Mouse (Mus musculus): ENCODE measurements around the gene Tmem169. TPM values are rescaled to one million over a fixed set of nuclear protein-coding genes. Genes with fewer than 3 reads are reported as not detected.
A peak's percentile ranks its signal among the peaks of the same experiment; 100 is the strongest.

Tmem169 gene
- polyA plus RNA-seq, 1 experiment from 2014 or later: 0.79 TPM

DNA sequence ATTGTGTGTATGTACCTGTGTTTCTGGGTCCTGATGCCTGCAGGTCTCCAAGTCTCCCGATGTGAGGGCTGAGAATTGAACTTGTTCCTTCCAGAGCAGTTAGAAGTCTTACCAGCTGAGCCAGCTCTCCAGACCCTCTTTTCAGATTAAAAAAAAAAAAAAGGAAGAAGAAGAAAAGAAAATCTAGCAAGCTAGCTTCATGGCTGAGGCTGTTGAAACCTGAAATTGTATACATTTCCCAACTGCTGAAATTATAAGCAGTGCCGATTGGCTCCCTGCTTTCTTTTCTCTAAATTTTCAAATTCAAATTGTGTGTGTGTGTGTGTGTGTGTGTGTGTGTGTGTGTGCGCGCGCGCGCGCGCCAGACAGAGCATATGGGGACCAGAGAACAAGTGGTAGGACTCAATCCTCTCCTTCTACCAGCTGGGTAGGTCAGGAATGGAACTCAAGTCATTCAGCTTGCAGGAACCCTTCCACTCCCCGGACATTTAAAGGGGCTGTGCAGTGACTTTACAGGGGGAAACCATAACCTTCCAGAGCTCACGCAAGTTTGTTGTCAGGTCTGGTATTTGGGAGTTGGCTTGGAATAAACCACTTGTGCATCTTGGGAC lies 30.2 kb upstream of the Tmem169 start:
- no peaks in the 10 kb centered on the region for H3K9me3 ChIP-seq (replicated peaks)
- no peak overlapping the region; the same call in 1 of the 2 replicates for H3K27ac ChIP-seq (replicated peaks)
- H3K4me1 ChIP-seq (replicated peaks): peaks cover 32% of the 10 kb centered on the region
- H3K4me3 ChIP-seq (replicated peaks): peak overlapping the region; percentile 43
- WGBS (ENCODE audit: insufficient replicate concordance): 40% methylated on average over 11 of the region's 11 CpGs
- no peaks in the 10 kb centered on the region for H3K27me3 ChIP-seq
- no peak for ATAC-seq (ENCODE audit: insufficient read depth)
- H3K9ac ChIP-seq: peak overlapping the region; percentile 54; the same call in 1 of the 2 replicates
- peak overlapping the region; percentile 68 for H3K4me2 ChIP-seq
- no peaks in the 10 kb centered on the region for H3K36me3 ChIP-seq (replicated peaks)

DNA sequence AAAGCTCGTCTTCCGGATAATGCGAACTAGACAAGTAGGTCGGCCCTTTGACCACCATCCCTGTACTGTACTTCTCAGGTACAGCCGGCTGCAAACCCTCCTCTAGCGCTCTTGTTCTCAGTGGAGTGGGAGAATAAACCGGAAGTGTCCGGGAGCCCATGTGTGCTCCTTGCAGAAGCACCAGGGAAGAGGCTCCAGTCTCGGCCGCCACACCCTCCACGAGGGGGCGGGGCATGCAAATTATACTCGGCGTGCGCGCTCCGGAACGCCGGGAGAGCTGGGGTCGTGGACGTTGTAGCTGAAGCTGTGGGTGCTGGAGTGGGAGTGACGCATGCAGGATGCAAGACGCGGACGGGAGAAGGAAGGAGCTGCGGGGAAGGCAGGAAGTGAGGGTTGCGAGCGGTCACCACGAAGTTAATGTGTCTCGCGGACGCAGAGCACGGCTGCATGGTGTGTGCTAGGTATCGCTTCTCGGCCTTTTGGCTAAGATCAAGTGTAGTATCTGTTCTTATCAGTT lies 29.6 kb upstream of the Tmem169 start:
- WGBS (ENCODE audit: insufficient replicate concordance): under 1% methylated on average over 35 of the region's 35 CpGs
- Histone ChIP-seq H3K4me3 (replicated peaks) (peak overlapping the region; percentile 43), H3K27me3 (no peaks in the 10 kb centered on the region), H3K9ac (peak overlapping the region; percentile 54), H3K4me1 (replicated peaks) (peaks cover 32% of the 10 kb centered on the region), H3K9me3 (replicated peaks) (no peaks in the 10 kb centered on the region), H3K27ac (replicated peaks) (peak overlapping the region; percentile 84), H3K4me2 (peak overlapping the region; percentile 68), H3K36me3 (replicated peaks) (no peaks in the 10 kb centered on the region)
- peak; percentile 68 for ATAC-seq (ENCODE audit: insufficient read depth)

DNA sequence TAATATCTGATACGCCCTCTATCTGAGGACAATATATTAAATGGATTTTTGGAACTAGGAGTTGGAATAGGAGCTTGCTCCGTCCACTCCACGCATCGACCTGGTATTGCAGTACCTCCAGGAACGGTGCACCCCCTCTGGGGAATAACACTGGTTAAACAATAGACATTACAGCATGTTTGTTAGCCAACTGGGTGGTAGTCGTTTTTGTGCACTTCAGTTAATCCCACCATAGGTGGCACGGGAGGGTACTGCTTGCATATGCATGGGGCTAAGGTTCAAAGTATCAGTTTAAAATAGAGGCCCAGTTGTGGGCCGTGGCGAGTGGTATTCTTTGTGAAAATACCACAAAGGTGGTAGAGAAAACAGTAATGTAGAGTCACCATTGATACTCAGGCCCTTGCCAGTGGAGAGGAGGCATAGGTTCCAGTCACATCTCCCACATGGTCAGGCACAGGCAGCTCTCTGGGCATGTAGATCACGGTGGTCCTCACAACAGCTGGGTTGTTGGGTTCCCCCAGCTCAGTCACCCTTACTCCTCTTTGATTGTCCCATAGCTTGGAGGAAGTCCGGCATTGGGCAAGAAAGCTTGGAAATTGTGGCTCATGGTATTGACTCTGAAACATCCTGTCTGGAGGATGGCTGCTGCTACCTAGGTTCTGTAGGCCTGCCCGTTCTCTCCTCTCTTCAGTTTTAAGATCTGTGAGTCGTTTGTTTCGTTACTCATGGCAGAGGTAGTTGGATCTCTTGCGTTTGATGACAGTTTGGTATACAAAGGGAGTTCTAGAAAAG lies 28.9 kb upstream of the Tmem169 start:
- WGBS (ENCODE audit: insufficient replicate concordance): 1% methylated on average over 15 of the region's 15 CpGs

DNA sequence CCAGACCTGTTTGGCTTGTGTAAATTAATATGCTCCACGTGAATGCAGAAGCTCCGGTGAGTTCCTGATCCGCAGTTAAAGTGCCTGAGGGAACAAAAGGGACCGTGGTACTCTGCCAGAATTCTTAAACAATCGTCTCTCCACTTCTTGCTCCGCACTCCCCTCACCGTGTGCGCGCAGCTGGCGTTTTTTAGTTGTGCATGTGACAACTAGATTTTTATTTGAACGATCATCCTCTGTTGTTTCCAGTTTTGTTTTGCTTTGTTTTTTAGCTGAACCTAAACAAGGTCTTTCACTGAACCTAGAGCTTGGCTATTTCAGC lies 28.4 kb upstream of the Tmem169 start:
- ATAC-seq (ENCODE audit: insufficient read depth): no peak
- peak overlapping the region; percentile 84 for H3K27ac ChIP-seq (replicated peaks)
- H3K9me3 ChIP-seq (replicated peaks): no peaks in the 10 kb centered on the region
- H3K4me3 ChIP-seq (replicated peaks): no peak overlapping the region
- WGBS (ENCODE audit: insufficient replicate concordance): 40% methylated on average over 11 of the region's 11 CpGs
- H3K4me2 ChIP-seq: peak overlapping the region; percentile 68
- peak overlapping the region; percentile 17; the same call in 1 of the 2 replicates for H3K9ac ChIP-seq
- peaks cover 32% of the 10 kb centered on the region for H3K4me1 ChIP-seq (replicated peaks)
- H3K27me3 ChIP-seq: no peaks in the 10 kb centered on the region
- 0 out of 2 replicates have a peak, but pooled peaks cover 3% of the 10 kb centered on the region for H3K36me3 ChIP-seq (replicated peaks)

More for the DNA sequence above, 28.9 kb upstream of the Tmem169 start:
- no peaks in the 10 kb centered on the region for H3K36me3 ChIP-seq (replicated peaks)
- peak; percentile 92 for ATAC-seq (ENCODE audit: insufficient read depth)
- no peaks in the 10 kb centered on the region for H3K9me3 ChIP-seq (replicated peaks)
- H3K4me2 ChIP-seq: peak overlapping the region; percentile 68
- H3K27me3 ChIP-seq: no peaks in the 10 kb centered on the region
- peak overlapping the region; percentile 43 for H3K4me3 ChIP-seq (replicated peaks)
- peak overlapping the region; percentile 54; the same call in 1 of the 2 replicates for H3K9ac ChIP-seq
- peak overlapping the region; percentile 84 for H3K27ac ChIP-seq (replicated peaks)
- H3K4me1 ChIP-seq (replicated peaks): peaks cover 32% of the 10 kb centered on the region

DNA sequence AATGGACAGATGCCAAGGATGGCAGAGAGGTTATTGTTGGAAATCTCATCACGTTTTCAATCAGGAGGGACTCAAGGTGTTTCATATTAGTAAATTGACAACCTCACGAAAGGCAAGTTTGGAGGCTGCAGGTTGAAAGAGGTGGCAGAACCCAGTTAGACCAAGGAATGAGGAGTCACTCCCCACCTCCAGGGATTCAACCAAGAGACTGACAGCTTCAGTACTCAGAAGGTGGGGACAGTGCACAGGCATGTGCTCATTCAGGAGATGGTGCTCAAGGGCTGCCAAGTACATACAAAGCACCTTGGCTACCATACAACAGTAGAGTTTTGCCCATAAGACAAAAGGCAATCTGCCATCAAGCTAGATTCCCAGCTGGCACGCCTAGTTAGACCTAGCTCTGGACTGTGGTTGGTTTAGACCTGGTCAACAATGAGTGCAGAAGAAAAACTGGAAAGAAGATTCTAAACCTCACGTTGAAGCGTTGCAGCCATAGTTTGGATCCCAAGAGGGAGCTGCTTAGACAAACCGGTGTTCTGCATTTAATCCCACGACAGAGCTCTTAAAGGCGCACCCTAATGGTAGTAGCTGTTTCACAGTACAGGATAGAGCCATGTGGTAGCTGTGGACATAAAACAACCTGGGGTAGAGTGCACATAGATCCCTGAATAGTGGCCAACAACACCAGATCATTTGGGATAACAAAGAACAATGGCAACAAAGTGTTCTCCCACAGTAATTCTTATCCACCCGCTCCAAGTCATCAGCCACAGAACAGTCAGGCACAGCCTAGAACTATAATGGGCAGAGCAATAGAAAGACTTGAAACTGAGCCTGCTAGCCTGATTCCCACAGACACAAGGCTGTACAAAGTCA lies 27.6 kb upstream of the Tmem169 start:
- Histone ChIP-seq H3K36me3 (replicated peaks) (0 out of 2 replicates have a peak, but pooled peaks cover 6% of the 10 kb centered on the region), H3K9me3 (replicated peaks) (no peaks in the 10 kb centered on the region), H3K4me1 (replicated peaks) (peaks cover 32% of the 10 kb centered on the region), H3K27ac (replicated peaks) (no peak overlapping the region), H3K27me3 (no peaks in the 10 kb centered on the region), H3K9ac (no peak overlapping the region), H3K4me3 (replicated peaks) (no peak overlapping the region), H3K4me2 (peak overlapping the region; percentile 68; the same call in 1 of the 2 replicates)
- 73% methylated on average over 9 of the region's 9 CpGs for WGBS (ENCODE audit: insufficient replicate concordance)
- ATAC-seq (ENCODE audit: insufficient read depth): no peak

DNA sequence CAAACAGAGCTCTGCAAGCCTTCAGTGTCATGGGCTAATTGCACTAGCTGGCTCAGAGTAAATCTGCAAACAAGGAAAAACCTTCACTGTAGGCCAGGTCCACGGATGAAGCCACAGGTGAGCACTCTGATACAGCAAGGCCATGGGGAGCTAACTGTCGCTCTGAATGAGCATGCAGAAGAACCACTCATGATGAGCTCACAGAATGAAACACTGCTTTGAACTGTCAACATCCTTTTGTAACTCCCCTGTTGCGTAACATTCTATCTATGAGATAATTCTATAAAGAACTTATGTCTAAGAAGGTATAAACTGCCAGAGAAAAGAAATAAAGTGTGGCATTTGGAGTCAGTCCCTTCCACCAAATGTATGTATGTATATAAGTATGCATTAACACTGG lies 21.1 kb upstream of the Tmem169 start:
- no peak overlapping the region for H3K4me2 ChIP-seq
- no peak; the same call in 1 of the 2 replicates for ATAC-seq (ENCODE audit: insufficient read depth)
- H3K9me3 ChIP-seq (replicated peaks): no peaks in the 10 kb centered on the region
- H3K4me1 ChIP-seq (replicated peaks): peaks cover 8% of the 10 kb centered on the region; the same call in 1 of the 2 replicates
- H3K36me3 ChIP-seq (replicated peaks): 0 out of 2 replicates have a peak, but pooled peaks cover 6% of the 10 kb centered on the region
- H3K9ac ChIP-seq: no peak overlapping the region
- no peaks in the 10 kb centered on the region for H3K27me3 ChIP-seq
- H3K27ac ChIP-seq (replicated peaks): no peak overlapping the region
- WGBS (ENCODE audit: insufficient replicate concordance): 74% methylated on average over 3 of the region's 3 CpGs
- no peak overlapping the region for H3K4me3 ChIP-seq (replicated peaks)

DNA sequence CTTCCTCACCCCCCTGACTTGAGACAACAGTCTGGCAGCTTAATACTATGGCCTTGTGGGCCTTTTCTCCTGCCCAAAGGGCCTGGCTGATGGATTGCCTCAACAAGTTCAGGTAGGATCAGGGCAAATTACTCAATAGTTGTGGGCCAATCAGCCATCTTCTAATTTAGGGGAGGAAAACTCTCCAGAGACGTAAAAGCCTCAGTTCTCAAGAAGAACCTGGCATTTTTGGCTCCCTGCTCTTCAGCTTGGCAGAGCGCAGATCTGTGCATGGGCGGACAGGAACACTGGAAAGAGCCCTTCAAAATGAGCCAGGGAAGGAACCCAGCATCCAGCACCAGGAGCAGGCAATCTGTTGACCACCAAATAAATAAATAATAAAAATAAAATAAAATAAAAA lies 6.1 kb upstream of the Tmem169 start:
- Histone ChIP-seq H3K4me2 (no peak overlapping the region), H3K27me3 (no peaks in the 10 kb centered on the region), H3K9me3 (replicated peaks) (no peaks in the 10 kb centered on the region), H3K4me3 (replicated peaks) (no peak overlapping the region), H3K4me1 (replicated peaks) (peaks cover 11% of the 10 kb centered on the region), H3K27ac (replicated peaks) (no peak overlapping the region), H3K36me3 (replicated peaks) (peaks cover 18% of the 10 kb centered on the region), H3K9ac (no peak overlapping the region)
- no peak for ATAC-seq (ENCODE audit: insufficient read depth)
- 75% methylated on average over 3 of the region's 3 CpGs for WGBS (ENCODE audit: insufficient replicate concordance)

DNA sequence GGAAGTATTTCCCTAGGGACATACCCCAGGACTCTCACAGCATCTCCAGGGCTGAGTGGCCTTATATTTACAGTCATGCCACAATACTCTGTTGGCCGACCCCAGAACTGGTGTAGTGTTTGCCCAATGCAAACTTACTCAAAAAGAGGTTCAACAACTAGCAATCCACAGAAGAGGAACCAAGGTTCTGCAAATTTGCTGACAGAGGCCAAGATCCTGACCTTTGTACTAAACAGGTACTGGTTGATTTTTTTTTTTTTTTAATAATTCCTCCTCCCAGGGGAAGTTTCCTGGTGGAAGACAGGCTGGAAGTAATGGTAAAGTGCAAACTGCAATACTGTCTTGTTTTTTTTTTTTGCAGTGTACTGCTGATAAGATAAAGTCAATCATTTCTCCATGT lies 1.6 kb upstream of the Tmem169 start:
- Histone ChIP-seq H3K9ac (no peak overlapping the region), H3K27ac (replicated peaks) (no peak overlapping the region), H3K27me3 (peaks cover 27% of the 10 kb centered on the region), H3K36me3 (replicated peaks) (no peaks in the 10 kb centered on the region), H3K9me3 (replicated peaks) (no peaks in the 10 kb centered on the region), H3K4me2 (peak overlapping the region; percentile 92; the same call in 1 of the 2 replicates), H3K4me1 (replicated peaks) (peaks cover 25% of the 10 kb centered on the region), H3K4me3 (replicated peaks) (no peak overlapping the region)
- no peak for ATAC-seq (ENCODE audit: insufficient read depth)
- WGBS (ENCODE audit: insufficient replicate concordance): 21% methylated on average over 1 of the region's 1 CpGs

DNA sequence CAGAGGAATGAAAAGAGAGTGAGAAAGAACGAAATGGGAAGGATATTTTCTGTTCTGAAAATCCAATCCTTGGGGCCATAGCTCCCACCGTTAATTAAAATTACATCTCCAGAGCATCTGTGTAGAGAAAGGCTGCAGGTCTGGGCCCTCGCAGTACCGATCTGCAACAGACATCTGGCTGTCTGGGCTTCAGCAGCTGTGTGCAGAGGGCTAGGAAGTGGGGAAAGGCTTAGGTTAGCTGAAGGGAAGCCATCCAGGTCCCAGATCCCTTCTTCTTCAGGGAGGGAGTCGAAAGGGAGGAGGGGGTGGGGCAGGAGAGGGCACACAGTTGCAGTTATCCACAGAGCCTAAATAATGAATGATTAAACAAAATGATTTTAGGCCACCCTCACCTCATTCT lies 370 bp downstream of the Tmem169 start:
- Histone ChIP-seq H3K9me3 (replicated peaks) (no peaks in the 10 kb centered on the region), H3K27me3 (peaks cover 27% of the 10 kb centered on the region), H3K9ac (no peak overlapping the region), H3K36me3 (replicated peaks) (no peaks in the 10 kb centered on the region), H3K4me3 (replicated peaks) (peak overlapping the region; percentile 65; the same call in 1 of the 2 replicates), H3K4me1 (replicated peaks) (peaks cover 29% of the 10 kb centered on the region), H3K4me2 (peak overlapping the region; percentile 92), H3K27ac (replicated peaks) (no peak overlapping the region)
- ATAC-seq (ENCODE audit: insufficient read depth): no peak
- 3% methylated on average over 5 of the region's 5 CpGs for WGBS (ENCODE audit: insufficient replicate concordance)

DNA sequence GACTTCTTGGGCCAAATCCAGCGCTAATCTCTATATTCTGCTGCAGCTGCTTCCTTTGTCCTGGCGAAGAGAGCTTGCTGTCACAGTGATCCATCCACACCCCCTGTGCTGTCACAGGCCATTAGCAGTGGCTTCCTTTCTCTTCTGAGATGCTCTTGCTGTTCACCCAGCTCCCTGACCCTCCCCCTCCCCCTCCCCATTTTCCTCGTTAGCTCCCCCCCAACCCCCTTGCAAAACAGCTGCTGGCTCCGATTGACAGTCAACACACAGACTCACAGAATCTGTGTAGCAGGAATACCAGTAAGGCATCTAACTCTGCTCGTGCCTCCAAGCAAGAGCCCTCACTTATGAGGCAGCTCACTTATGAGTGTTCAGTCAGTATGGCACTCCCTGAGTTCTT lies 2.7 kb downstream of the Tmem169 start:
- H3K9me3 ChIP-seq (replicated peaks): no peaks in the 10 kb centered on the region
- H3K9ac ChIP-seq: no peak overlapping the region
- no peak overlapping the region for H3K27ac ChIP-seq (replicated peaks)
- ATAC-seq (ENCODE audit: insufficient read depth): no peak
- peaks cover 27% of the 10 kb centered on the region for H3K27me3 ChIP-seq
- no peak overlapping the region for H3K4me2 ChIP-seq
- no peak overlapping the region for H3K4me3 ChIP-seq (replicated peaks)
- H3K36me3 ChIP-seq (replicated peaks): no peaks in the 10 kb centered on the region
- H3K4me1 ChIP-seq (replicated peaks): peaks cover 22% of the 10 kb centered on the region
- WGBS (ENCODE audit: insufficient replicate concordance): 36% methylated on average over 5 of the region's 5 CpGs
